Mouse (Mus musculus) kidney, adult 2 months (tissue): ENCODE results near the gene Ttc1.

Experiments
- CTCF ChIP-seq: fragments of 200-500 bp; conservative IDR thresholded peaks from 2 replicates; pipeline ENCODE4 v1.5.1; 2011; ENCODE audit warnings: low read depth, mild to moderate bottlenecking, control low read depth, low read length, moderate library complexity, mixed read lengths; ENCODE audit not compliant: insufficient read depth, insufficient read length
- POLR2A ChIP-seq: fragments of 200-500 bp; IDR thresholded peaks from one replicate; pipeline ENCODE4 v1.6.1; 2011; ENCODE audit warnings: low read depth, low read length, control low read depth

GRCm38 (mm10) chr11:43696623-43697022 is 51.2 kb downstream of the Ttc1 start:
- TF ChIP-seq POLR2A (no peak), CTCF (no peak)
